Mouse (Mus musculus) T-helper 1 cell (primary cell): ENCODE results near the gene Sdk2.

Experiments
- in situ Hi-C: fragments of 300-600 bp; cut with MboI, MseI; formaldehyde crosslinking; loops from one replicate; pipeline ENCODE4 v1.15.1; 2025; ENCODE audit warnings: high pct_unique_total_duplicates

The Sdk2 gene

GRCm38 (mm10) chr11:113931701-113932100 is 135.1 kb downstream of the Sdk2 start:
- in situ Hi-C loops = no loop called here

- in situ Hi-C loops = no loop called here
Measured at GRCm38 (mm10) chr11:113930112-113930511, 136.7 kb downstream of the Sdk2 start.

GRCm38 (mm10) chr11:113928831-113929230 is 138.0 kb downstream of the Sdk2 start:
- in situ Hi-C loops = no loop called here

- in situ Hi-C loops = no loop called here
Measured at GRCm38 (mm10) chr11:113928291-113928690, 138.6 kb downstream of the Sdk2 start.

- in situ Hi-C loops = no loop called here
Measured at GRCm38 (mm10) chr11:113927826-113928225, 139.0 kb downstream of the Sdk2 start.

GRCm38 (mm10) chr11:113927231-113927630 is 139.6 kb downstream of the Sdk2 start:
- in situ Hi-C loops = no loop called here

GRCm38 (mm10) chr11:113923137-113923536 is 143.7 kb downstream of the Sdk2 start:
- in situ Hi-C loops = no loop called here

GRCm38 (mm10) chr11:113903131-113903860 is 163.6 kb downstream of the Sdk2 start:
- in situ Hi-C loops = no loop called here

GRCm38 (mm10) chr11:113901906-113902305 is 164.9 kb downstream of the Sdk2 start:
- in situ Hi-C loops = no loop called here

GRCm38 (mm10) chr11:113898671-113899070 is 168.2 kb downstream of the Sdk2 start:
- in situ Hi-C loops = no loop called here

GRCm38 (mm10) chr11:113896006-113896405 is 170.8 kb downstream of the Sdk2 start:
- in situ Hi-C loops = no loop called here

GRCm38 (mm10) chr11:113892924-113893323 is 173.9 kb downstream of the Sdk2 start:
- in situ Hi-C loops = no loop called here

GRCm38 (mm10) chr11:113892067-113892466 is 174.8 kb downstream of the Sdk2 start:
- in situ Hi-C loops = no loop called here

- in situ Hi-C loops = no loop called here
Measured at GRCm38 (mm10) chr11:113888156-113888750, 178.6 kb downstream of the Sdk2 start.

GRCm38 (mm10) chr11:113886299-113886698 is 180.5 kb downstream of the Sdk2 start:
- in situ Hi-C loops = no loop called here

GRCm38 (mm10) chr11:113884962-113885361 is 181.9 kb downstream of the Sdk2 start:
- in situ Hi-C loops = no loop called here

- in situ Hi-C loops = no loop called here
Measured at GRCm38 (mm10) chr11:113883031-113883430, 183.8 kb downstream of the Sdk2 start.

- in situ Hi-C loops = no loop called here
Measured at GRCm38 (mm10) chr11:113881864-113882263, 185.0 kb downstream of the Sdk2 start.

- in situ Hi-C loops = no loop called here
Measured at GRCm38 (mm10) chr11:113867066-113867465, 199.8 kb downstream of the Sdk2 start.

GRCm38 (mm10) chr11:113865627-113866026 is 201.2 kb downstream of the Sdk2 start:
- in situ Hi-C loops = no loop called here

- in situ Hi-C loops = no loop called here
Measured at GRCm38 (mm10) chr11:113863408-113863807, 203.4 kb downstream of the Sdk2 start.

- in situ Hi-C loops = no loop called here
Measured at GRCm38 (mm10) chr11:113855661-113856060, 211.2 kb downstream of the Sdk2 start.

GRCm38 (mm10) chr11:113851750-113852149 is 215.1 kb downstream of the Sdk2 start:
- in situ Hi-C loops = no loop called here
